Mouse (Mus musculus) forebrain, embryonic 13.5 days (tissue): Measurements from ENCODE around the gene Pfkp. TPM values are rescaled to one million over a fixed set of nuclear protein-coding genes. Genes with fewer than 3 reads are reported as not detected.

Source experiments
- polyA plus RNA-seq: library from polyadenylated mRNA; unstranded; fragments of >200 nt; fragmentation: Nextera tagmentation; extraction: Ambion mirVana; gene quantifications from 2 replicates; pipeline ENCODE4 v1.2.1, GENCODE M21; 2015

Pfkp gene
- polyA plus RNA-seq, 1 experiment from 2014 or later = 53.1 TPM

Other genes with a start within 250 kb of the Pfkp start
- gene Pitrm1, start 100.6 kb downstream of the Pfkp start, polyA plus RNA-seq = 58.3 and 64.3 TPM in 2 replicates